Mouse (Mus musculus): ENCODE measurements around the gene Cul4a. TPM values are rescaled to one million over a fixed set of nuclear protein-coding genes. Genes with fewer than 3 reads are reported as not detected.

Cul4a gene
- polyA plus RNA-seq, 1 experiment from 2014 or later, result 98.9 TPM

GRCm38 (mm10) chr8:13187638-13188037 is 82.2 kb downstream of the Cul4a start:
- no peak overlapping the region for H3K9ac ChIP-seq
- no peak overlapping the region for H3K4me3 ChIP-seq (ENCODE audit: low read depth, low read length)
- no peak for ATAC-seq (ENCODE audit: insufficient read depth)
- no peak overlapping the region for H3K4me2 ChIP-seq
- H3K27ac ChIP-seq (ENCODE audit: low read depth), result no peak overlapping the region
- no peaks in the 10 kb centered on the region for H3K27me3 ChIP-seq (ENCODE audit: insufficient read depth, low read length)
- TF ChIP-seq CTCF (IDR thresholded peaks at IDR 0.05; ENCODE audit: low read depth), result no peak
- H3K9me3 ChIP-seq (ENCODE audit: low read depth, low read length), result no peaks in the 10 kb centered on the region
- H3K4me1 ChIP-seq (ENCODE audit: insufficient read depth), result no peaks in the 10 kb centered on the region
- H3K36me3 ChIP-seq (ENCODE audit: insufficient read depth), result no peaks in the 10 kb centered on the region
- no peak for DNase-seq
- WGBS, result 74% methylated on average over 7 of the region's 7 CpGs

DNA sequence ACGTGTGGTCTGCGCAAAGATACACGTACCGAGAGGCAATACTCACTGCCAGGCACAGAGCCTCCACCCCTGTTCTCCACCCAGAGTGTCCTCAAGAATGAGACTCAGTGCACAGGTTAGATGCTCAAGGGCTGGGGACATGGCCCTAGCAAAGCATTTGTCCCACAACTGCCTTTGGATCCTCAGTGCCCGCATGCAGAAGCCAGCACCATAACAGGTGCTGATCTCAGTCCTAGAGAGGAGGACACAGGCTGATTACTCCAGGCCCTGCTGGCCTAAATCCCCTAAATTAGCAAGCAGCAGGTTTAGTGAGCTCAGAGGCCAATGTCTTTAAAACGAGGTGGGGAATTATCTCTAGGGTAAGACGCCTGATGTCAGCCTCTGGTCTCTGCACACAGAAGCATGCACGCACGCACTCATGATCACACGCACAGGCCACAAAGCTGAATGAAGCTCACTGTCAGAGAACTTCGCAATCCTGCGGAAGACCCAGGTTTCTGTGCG is 82.7 kb downstream of the Cul4a start:
- no peak overlapping the region for H3K27ac ChIP-seq (ENCODE audit: low read depth)
- WGBS, result 86% methylated on average over 13 of the region's 13 CpGs
- H3K9ac ChIP-seq, result no peak overlapping the region
- no peak for ATAC-seq (ENCODE audit: insufficient read depth)
- TF ChIP-seq CTCF (IDR thresholded peaks at IDR 0.05; ENCODE audit: low read depth), result no peak
- H3K27me3 ChIP-seq (ENCODE audit: insufficient read depth, low read length), result no peaks in the 10 kb centered on the region
- H3K36me3 ChIP-seq (ENCODE audit: insufficient read depth), result no peaks in the 10 kb centered on the region
- H3K4me2 ChIP-seq, result no peak overlapping the region
- H3K9me3 ChIP-seq (ENCODE audit: low read depth, low read length), result no peaks in the 10 kb centered on the region
- H3K4me1 ChIP-seq (ENCODE audit: insufficient read depth), result no peaks in the 10 kb centered on the region
- H3K4me3 ChIP-seq (ENCODE audit: low read depth, low read length), result no peak overlapping the region
- DNase-seq, result no peak

- ATAC-seq (ENCODE audit: insufficient read depth) (no peak), DNase-seq (no peak)
- Histone ChIP-seq H3K27me3 (ENCODE audit: insufficient read depth, low read length) (no peaks in the 10 kb centered on the region), H3K4me3 (ENCODE audit: low read depth, low read length) (no peak overlapping the region), H3K9ac (no peak overlapping the region), H3K9me3 (ENCODE audit: low read depth, low read length) (no peaks in the 10 kb centered on the region), H3K4me2 (no peak overlapping the region), H3K36me3 (ENCODE audit: insufficient read depth) (no peaks in the 10 kb centered on the region), H3K27ac (ENCODE audit: low read depth) (no peak overlapping the region), H3K4me1 (ENCODE audit: insufficient read depth) (no peaks in the 10 kb centered on the region)
- no peak for TF ChIP-seq CTCF (IDR thresholded peaks at IDR 0.05; ENCODE audit: low read depth)
- 79% methylated on average over 1 of the region's 1 CpGs for WGBS
These were observed 83.4 kb downstream of the Cul4a start for GRCm38 (mm10) chr8:13188857-13189256.

GRCm38 (mm10) chr8:13190235-13190634 is 84.8 kb downstream of the Cul4a start:
- Histone ChIP-seq H3K9me3 (ENCODE audit: low read depth, low read length) (no peaks in the 10 kb centered on the region), H3K4me2 (no peak overlapping the region), H3K27ac (ENCODE audit: low read depth) (no peak overlapping the region), H3K4me3 (ENCODE audit: low read depth, low read length) (no peak overlapping the region), H3K27me3 (ENCODE audit: insufficient read depth, low read length) (no peaks in the 10 kb centered on the region), H3K9ac (no peak overlapping the region), H3K4me1 (ENCODE audit: insufficient read depth) (no peaks in the 10 kb centered on the region), H3K36me3 (ENCODE audit: insufficient read depth) (no peaks in the 10 kb centered on the region)
- 79% methylated on average over 8 of the region's 8 CpGs for WGBS
- ATAC-seq (ENCODE audit: insufficient read depth) (no peak), DNase-seq (no peak)
- TF ChIP-seq CTCF (IDR thresholded peaks at IDR 0.05; ENCODE audit: low read depth), result no peak

- no peak for DNase-seq
- no peak overlapping the region for H3K4me3 ChIP-seq (ENCODE audit: low read depth, low read length)
- H3K4me1 ChIP-seq (ENCODE audit: insufficient read depth), result no peaks in the 10 kb centered on the region
- no peak overlapping the region for H3K4me2 ChIP-seq
- H3K36me3 ChIP-seq (ENCODE audit: insufficient read depth), result no peaks in the 10 kb centered on the region
- no peak overlapping the region for H3K9ac ChIP-seq
- no peak for TF ChIP-seq CTCF (IDR thresholded peaks at IDR 0.05; ENCODE audit: low read depth)
- no peak overlapping the region for H3K27ac ChIP-seq (ENCODE audit: low read depth)
- peaks cover 5% of the 10 kb centered on the region; the same call in 1 of the 2 replicates for H3K27me3 ChIP-seq (ENCODE audit: insufficient read depth, low read length)
- 50% methylated on average over 10 of the region's 10 CpGs for WGBS
- no peaks in the 10 kb centered on the region for H3K9me3 ChIP-seq (ENCODE audit: low read depth, low read length)
- ATAC-seq (ENCODE audit: insufficient read depth), result no peak
These were observed 89.4 kb downstream of the Cul4a start for GRCm38 (mm10) chr8:13194818-13195217.

GRCm38 (mm10) chr8:13197493-13197892 is 92.1 kb downstream of the Cul4a start:
- ATAC-seq (ENCODE audit: insufficient read depth) (no peak), DNase-seq (no peak)
- H3K9ac ChIP-seq, result no peak overlapping the region
- H3K4me2 ChIP-seq, result no peak overlapping the region
- no peaks in the 10 kb centered on the region for H3K9me3 ChIP-seq (ENCODE audit: low read depth, low read length)
- TF ChIP-seq CTCF (IDR thresholded peaks at IDR 0.05; ENCODE audit: low read depth), result no peak
- H3K27ac ChIP-seq (ENCODE audit: low read depth), result no peak overlapping the region
- H3K4me1 ChIP-seq (ENCODE audit: insufficient read depth), result no peaks in the 10 kb centered on the region
- 86% methylated on average over 5 of the region's 5 CpGs for WGBS
- H3K27me3 ChIP-seq (ENCODE audit: insufficient read depth, low read length), result peaks cover 30% of the 10 kb centered on the region
- H3K36me3 ChIP-seq (ENCODE audit: insufficient read depth), result no peaks in the 10 kb centered on the region
- no peak overlapping the region for H3K4me3 ChIP-seq (ENCODE audit: low read depth, low read length)

MicroRNA genes within 50 kb of the gene (microRNA counts, 519-probe panel; counts per million panel counts)
- 1,995 counts per million, percentile 21 among the panel's probes with 10 or more counts for microRNA mmu-miR-1968

Small RNA genes lying within 50 kb of the gene (microRNA-seq; reads per million reads assigned to microRNA genes)
- gene Mir1968 (ENCODE audit: borderline number of aligned reads), result 5.0 reads per million, percentile 17 among the genes with 10 or more reads in this experiment
- gene Mir7065 (ENCODE audit: borderline number of aligned reads), result not detected

Other genes starting within 250 kb of the Cul4a start
- gene Mcf2l, start 231.8 kb upstream of the Cul4a start, polyA plus RNA-seq (2014; fragmentation: Nextera tagmentation; extraction: Ambion mirVana), result 11.6 and 13.4 TPM in 2 replicates
- 0.09 TPM in 1 of 2 replicates, not detected in the other for gene F7, start 79.6 kb upstream of the Cul4a start, polyA plus RNA-seq (2014; fragmentation: Nextera tagmentation; extraction: Ambion mirVana)
- 0.88 and 1.1 TPM in 2 replicates for gene F10, start 68.3 kb upstream of the Cul4a start, polyA plus RNA-seq (2014; fragmentation: Nextera tagmentation; extraction: Ambion mirVana)
- gene Proz, start 44.7 kb upstream of the Cul4a start, polyA plus RNA-seq (2014; fragmentation: Nextera tagmentation; extraction: Ambion mirVana), result 0.29 and 0.38 TPM in 2 replicates
- 39.2 and 40.0 TPM in 2 replicates for gene Pcid2, start 162 bp upstream of the Cul4a start, polyA plus RNA-seq (2014; fragmentation: Nextera tagmentation; extraction: Ambion mirVana)
- 309 and 315 TPM in 2 replicates for gene Lamp1, start 53.5 kb downstream of the Cul4a start, polyA plus RNA-seq (2014; fragmentation: Nextera tagmentation; extraction: Ambion mirVana)
- gene Grtp1, start 95.0 kb downstream of the Cul4a start, polyA plus RNA-seq (2014; fragmentation: Nextera tagmentation; extraction: Ambion mirVana), result 4.8 and 5.6 TPM in 2 replicates
- gene Adprhl1, start 148.5 kb downstream of the Cul4a start, polyA plus RNA-seq (2014; fragmentation: Nextera tagmentation; extraction: Ambion mirVana), result 1.6 TPM in 1 of 2 replicates, not detected in the other
- 26.2 TPM in 2 replicates for gene Dcun1d2, start 182.5 kb downstream of the Cul4a start, polyA plus RNA-seq (2014; fragmentation: Nextera tagmentation; extraction: Ambion mirVana)
- 36.8 and 44.0 TPM in 2 replicates for gene Tmco3, start 182.6 kb downstream of the Cul4a start, polyA plus RNA-seq (2014; fragmentation: Nextera tagmentation; extraction: Ambion mirVana)
- 216 and 219 TPM in 2 replicates for gene Tfdp1, start 233.1 kb downstream of the Cul4a start, polyA plus RNA-seq (2014; fragmentation: Nextera tagmentation; extraction: Ambion mirVana)